Mouse (Mus musculus) stomach, postnatal 0 days (tissue): ENCODE measurements around the gene Samd3.

ENCODE experiments used
- CTCF ChIP-seq: IDR thresholded peaks from 2 replicates; pipeline ENCODE4 v1.5.1; 2016; ENCODE audit warnings: antibody characterized with exemption, low read depth, mild to moderate bottlenecking, moderate library complexity
- EP300 ChIP-seq: optimal IDR thresholded peaks from 2 replicates; pipeline ENCODE3; 2016; ENCODE audit warnings: antibody characterized with exemption

DNA sequence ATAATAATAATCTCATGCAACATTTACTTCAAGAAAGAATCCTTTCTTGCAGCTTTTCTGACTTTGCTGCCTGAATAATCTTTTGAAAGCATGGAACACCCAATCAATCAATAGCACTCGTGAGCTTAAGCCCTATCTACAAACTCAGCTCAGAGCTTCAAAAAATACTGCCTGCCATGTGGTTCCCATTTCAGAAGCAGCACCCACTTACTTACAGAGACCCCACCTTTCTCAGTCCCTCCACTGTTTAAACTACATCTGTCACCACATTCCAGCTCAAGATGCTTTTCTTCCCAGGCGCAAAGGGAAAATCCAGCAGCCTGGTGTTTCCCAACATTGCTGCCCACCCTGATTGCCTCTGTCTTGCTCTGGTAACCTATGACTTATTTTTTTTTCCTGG is 2.8 kb upstream of the Samd3 start:
- TF ChIP-seq CTCF (no peak), EP300 (no peak)
